Mouse (Mus musculus) forebrain, postnatal 0 days (tissue): ENCODE results near the gene Atp2c1. TPM values are rescaled to one million over a fixed set of nuclear protein-coding genes. Genes with fewer than 3 reads are reported as not detected.

Experiments
- ATAC-seq: fragments of 200-750 bp; cut with Nextera tagmentation; 2 replicates; pipeline ENCODE4 v1.8.0; 2017; ENCODE audit warnings: mild to moderate bottlenecking, moderate library complexity
- DNase-seq: peaks from one replicate; pipeline ENCODE4 v3.0.0-alpha.2; 2015
- H3K27ac ChIP-seq: fragments of 300-500 bp; sonication (generic); 2 replicates; pipeline ENCODE4 v1.5.1; 2014; ENCODE audit warnings: low read depth, mild to moderate bottlenecking, antibody characterized with exemption, low read length, moderate library complexity, mixed read lengths
- H3K27me3 ChIP-seq: fragments of 300-500 bp; sonication (generic); 2 replicates; pipeline ENCODE4 v1.6.1; 2014; ENCODE audit warnings: mild to moderate bottlenecking, low read length, mixed read lengths; ENCODE audit not compliant: insufficient read depth
- H3K36me3 ChIP-seq: fragments of 300-500 bp; sonication (generic); 2 replicates; pipeline ENCODE4 v1.6.1; 2014; ENCODE audit warnings: mild to moderate bottlenecking, moderate library complexity; ENCODE audit not compliant: insufficient read depth
- H3K4me1 ChIP-seq: fragments of 300-500 bp; sonication (generic); 2 replicates; pipeline ENCODE4 v1.6.1; 2014; ENCODE audit warnings: antibody characterized with exemption; ENCODE audit not compliant: insufficient read depth
- H3K4me2 ChIP-seq: fragments of 300-500 bp; sonication (generic); 2 replicates; pipeline ENCODE4 v1.6.1; 2014; ENCODE audit warnings: low read depth, mild to moderate bottlenecking, moderate library complexity
- H3K4me3 ChIP-seq: fragments of 300-500 bp; sonication (generic); 2 replicates; pipeline ENCODE4 v1.5.1; 2014; ENCODE audit warnings: low read depth, low read length, mixed read lengths
- H3K9ac ChIP-seq: fragments of 300-500 bp; sonication (generic); 2 replicates; pipeline ENCODE4 v1.6.1; 2014; ENCODE audit warnings: mild to moderate bottlenecking
- H3K9me3 ChIP-seq: fragments of 300-500 bp; sonication (generic); 2 replicates; pipeline ENCODE4 v1.6.1; 2016; ENCODE audit warnings: low read length
- CTCF ChIP-seq: sonication (generic); IDR thresholded peaks from 2 replicates; pipeline ENCODE4 v1.5.1; 2016; ENCODE audit warnings: antibody characterized with exemption, control low read depth, low read depth
- WGBS: fragments of 180-500 bp; shearing (Covaris S2); extraction: QIAGEN DNeasy Blood & Tissue Kit; methylation state at CpG from one replicate; pipeline ENCODE4 v1.1.7; 2014; 5-methylcytosine and 5-hydroxymethylcytosine counted together
- polyA plus RNA-seq: library from polyadenylated mRNA; unstranded; fragments of >200 nt; fragmentation: Nextera tagmentation; extraction: Ambion mirVana; gene quantifications from 2 replicates; pipeline ENCODE4 v1.2.1, GENCODE M21; 2015
- total RNA-seq: library from RNA; depleted of rRNA; stranded (reverse); fragments of >200 nt; gene quantifications from 2 replicates; pipeline ENCODE4 v1.2.3, GENCODE M21; 2014

The Atp2c1 gene
- total and polyA plus RNA-seq, 2 experiments from 2014 or later: 80.6 to 207 TPM

DNA sequence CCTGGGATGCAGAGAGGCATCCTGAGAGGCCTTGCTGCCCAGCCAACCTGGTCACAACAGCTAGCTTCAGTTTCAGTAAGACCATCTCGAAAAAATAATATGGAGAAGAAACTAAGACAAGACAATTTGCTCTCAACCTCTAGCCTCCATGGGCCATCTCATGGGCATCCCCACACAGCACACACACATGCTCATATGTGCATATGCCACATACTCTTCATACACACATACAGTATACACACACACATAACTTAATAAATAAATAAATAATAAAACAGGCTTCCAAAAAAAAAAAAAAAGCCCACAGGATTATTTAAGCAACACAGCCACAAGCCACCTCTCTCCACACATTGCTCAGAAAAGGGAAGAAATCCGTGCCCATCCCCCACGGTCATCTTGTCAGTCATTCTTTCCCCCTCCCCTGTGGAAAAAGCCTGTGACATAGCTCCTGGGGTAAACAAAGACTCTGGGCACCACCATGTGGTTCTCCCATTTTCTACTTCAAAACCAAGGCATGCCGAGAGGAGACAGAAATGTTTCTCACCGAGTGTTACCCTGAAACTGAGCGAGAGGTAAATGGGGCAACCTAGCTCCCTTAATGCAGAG, 7.7 kb downstream of the Atp2c1 start:
- peak; percentile 42 for DNase-seq
- H3K27me3 ChIP-seq: no peaks in the 10 kb centered on the region

GRCm38 (mm10) chr9:105503690-105504089, 23.4 kb downstream of the Atp2c1 start:
- Histone ChIP-seq H3K4me2 (no peak overlapping the region), H3K36me3 (no peaks in the 10 kb centered on the region), H3K4me1 (no peaks in the 10 kb centered on the region), H3K4me3 (no peak overlapping the region), H3K27ac (no peak overlapping the region), H3K27me3 (no peaks in the 10 kb centered on the region), H3K9ac (no peak overlapping the region), H3K9me3 (no peaks in the 10 kb centered on the region)
- no peak for ATAC-seq
- WGBS: 94% methylated on average over 5 of the region's 5 CpGs
- no peak for DNase-seq
- TF ChIP-seq CTCF: no peak

More for the DNA sequence above, 7.7 kb downstream of the Atp2c1 start:
- H3K36me3 ChIP-seq: no peaks in the 10 kb centered on the region
- no peak overlapping the region for H3K27ac ChIP-seq
- H3K4me3 ChIP-seq: no peak overlapping the region
- no peak for TF ChIP-seq CTCF
- no peak overlapping the region for H3K4me2 ChIP-seq
- H3K4me1 ChIP-seq: peaks cover 4% of the 10 kb centered on the region; the same call in 1 of the 2 replicates
- H3K9ac ChIP-seq: no peak overlapping the region
- no peaks in the 10 kb centered on the region for H3K9me3 ChIP-seq
- WGBS: 39% methylated on average over 6 of the region's 6 CpGs
- ATAC-seq: no peak

DNA sequence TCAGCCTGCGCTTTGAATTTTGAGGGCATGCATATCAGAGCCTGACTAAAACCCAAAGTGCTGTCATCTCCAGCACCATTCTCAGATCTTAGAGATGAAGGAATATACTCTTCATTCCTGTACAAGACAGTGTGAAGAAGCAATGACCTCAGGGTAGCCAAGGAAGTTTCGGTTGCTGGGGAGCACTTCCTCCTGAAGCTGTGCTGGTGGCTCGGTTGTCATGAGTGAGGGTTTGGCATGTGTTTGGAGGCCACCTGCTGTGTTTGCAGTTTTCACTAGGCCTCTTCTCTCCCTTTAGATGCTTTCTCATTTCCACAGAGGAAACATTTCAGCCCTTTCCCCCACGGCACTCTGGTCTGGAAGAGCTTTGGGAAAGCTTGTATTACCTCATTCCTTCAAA, 24.7 kb downstream of the Atp2c1 start:
- ATAC-seq (no peak), DNase-seq (no peak)
- no peak overlapping the region for H3K9ac ChIP-seq
- no peak overlapping the region for H3K27ac ChIP-seq
- TF ChIP-seq CTCF: no peak
- no peaks in the 10 kb centered on the region for H3K9me3 ChIP-seq
- no peak overlapping the region for H3K4me3 ChIP-seq
- H3K27me3 ChIP-seq: no peaks in the 10 kb centered on the region
- 48% methylated on average over 4 of the region's 4 CpGs for WGBS
- no peaks in the 10 kb centered on the region for H3K36me3 ChIP-seq
- H3K4me2 ChIP-seq: no peak overlapping the region
- H3K4me1 ChIP-seq: no peaks in the 10 kb centered on the region

DNA sequence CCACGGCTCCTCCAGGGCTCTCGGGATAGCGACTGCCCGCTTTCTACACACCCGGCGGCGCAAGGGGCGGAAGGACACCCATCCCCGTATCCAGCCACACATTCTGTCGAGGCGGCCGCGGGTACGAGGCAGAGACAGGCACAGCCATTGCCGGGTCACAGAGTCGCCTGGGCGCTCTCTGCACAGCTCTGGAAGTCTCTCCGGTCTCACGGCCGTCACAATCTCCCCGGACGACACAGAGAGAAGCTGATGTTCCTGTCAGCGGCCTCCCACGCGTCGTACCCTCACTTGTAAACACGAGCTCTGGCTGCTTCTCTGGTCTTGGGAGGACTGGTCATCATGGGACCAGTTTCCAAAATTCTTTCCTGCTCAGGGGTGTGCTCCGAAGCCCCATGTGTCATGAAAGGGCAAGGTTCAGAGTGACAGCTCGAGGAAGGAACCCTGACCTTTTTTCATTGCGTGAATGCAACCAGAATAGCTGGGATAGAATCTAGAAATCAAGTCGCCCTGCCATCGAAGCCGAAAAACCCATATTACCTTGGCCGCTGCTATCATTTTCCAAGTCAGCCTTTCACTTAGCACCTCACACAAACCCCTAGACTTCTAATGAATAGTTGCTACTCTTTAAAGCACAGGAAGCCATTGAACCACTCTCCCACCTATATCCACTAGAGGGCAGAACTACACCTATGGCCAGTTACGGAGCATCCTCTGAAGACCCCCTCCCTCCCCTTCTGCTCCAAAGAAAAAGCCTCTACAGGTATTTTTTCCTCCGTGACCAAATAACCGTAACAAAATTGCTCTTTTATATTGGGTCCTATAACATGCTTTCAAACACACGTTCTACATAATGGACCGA, 31.6 kb downstream of the Atp2c1 start:
- H3K4me2 ChIP-seq: peak overlapping the region; percentile 96
- 0 out of 2 replicates have a peak, but pooled peaks cover 3% of the 10 kb centered on the region for H3K4me1 ChIP-seq
- peak; percentile 87 for TF ChIP-seq CTCF
- 1% methylated on average over 39 of the region's 39 CpGs for WGBS
- ATAC-seq (peak; percentile 32), DNase-seq (peak; percentile 87)
- peak overlapping the region; percentile 97 for H3K4me3 ChIP-seq
- peak overlapping the region; percentile 87 for H3K9ac ChIP-seq
- no peaks in the 10 kb centered on the region for H3K27me3 ChIP-seq
- peak overlapping the region; percentile 96 for H3K27ac ChIP-seq
- H3K9me3 ChIP-seq: no peaks in the 10 kb centered on the region
- no peaks in the 10 kb centered on the region for H3K36me3 ChIP-seq

DNA sequence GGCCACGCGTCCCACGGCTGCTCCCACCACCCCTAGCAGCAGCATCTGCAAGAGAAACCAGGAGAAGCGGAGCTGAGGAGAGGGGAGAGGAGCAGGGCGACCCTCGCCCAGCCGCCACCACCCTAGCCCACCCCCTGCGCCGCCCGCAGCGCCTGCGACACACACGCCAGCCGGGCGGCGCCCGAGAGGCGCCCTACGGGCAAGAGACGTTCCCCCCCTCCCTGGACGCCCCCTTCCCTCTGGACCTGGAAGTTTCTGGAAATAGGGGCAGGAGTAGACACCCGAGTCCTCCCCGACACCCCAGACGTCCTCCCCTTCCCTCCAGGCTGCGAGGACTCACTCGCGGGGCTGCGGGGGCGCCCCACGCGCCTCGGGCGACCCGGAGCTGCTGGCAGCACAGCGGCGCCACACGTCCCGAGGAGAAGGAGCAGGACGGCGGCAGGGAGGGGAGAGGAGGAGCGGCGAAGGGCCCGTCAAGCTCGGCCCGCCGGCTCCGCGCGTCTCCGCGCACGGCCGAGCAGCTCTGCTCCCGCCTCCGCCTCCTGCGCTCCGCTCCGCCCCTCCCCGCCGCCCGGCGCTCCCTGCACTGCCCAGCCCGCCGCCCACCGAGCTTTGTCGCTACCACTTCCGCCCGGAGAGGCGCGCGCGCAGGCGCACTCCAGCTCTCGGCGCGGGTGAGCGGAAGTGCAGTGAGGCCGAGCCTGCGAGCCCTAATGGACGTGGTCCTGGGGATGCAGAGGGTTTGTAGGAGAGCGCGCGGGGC, 32.4 kb downstream of the Atp2c1 start:
- TF ChIP-seq CTCF: peak; percentile 66
- under 1% methylated on average over 75 of the region's 83 CpGs for WGBS
- ATAC-seq (peak; percentile 98), DNase-seq (peak; percentile 97)
- Histone ChIP-seq H3K4me2 (peak overlapping the region; percentile 96), H3K27me3 (no peaks in the 10 kb centered on the region), H3K4me1 (0 out of 2 replicates have a peak, but pooled peaks cover 3% of the 10 kb centered on the region), H3K9ac (peak overlapping the region; percentile 87), H3K9me3 (no peaks in the 10 kb centered on the region), H3K4me3 (peak overlapping the region; percentile 97), H3K27ac (peak overlapping the region; percentile 96), H3K36me3 (no peaks in the 10 kb centered on the region)

- no peak overlapping the region; the same call in 1 of the 2 replicates for H3K9ac ChIP-seq
- no peak for DNase-seq
- H3K27ac ChIP-seq: no peak overlapping the region
- H3K4me2 ChIP-seq: peak overlapping the region; percentile 96
- H3K27me3 ChIP-seq: no peaks in the 10 kb centered on the region
- H3K36me3 ChIP-seq: no peaks in the 10 kb centered on the region
- no peaks in the 10 kb centered on the region for H3K9me3 ChIP-seq
- H3K4me1 ChIP-seq: 0 out of 2 replicates have a peak, but pooled peaks cover 3% of the 10 kb centered on the region
- peak overlapping the region; percentile 97 for H3K4me3 ChIP-seq
- no peak for TF ChIP-seq CTCF
- ATAC-seq: no peak
- WGBS: 71% methylated on average over 3 of the region's 3 CpGs
Measured at GRCm38 (mm10) chr9:105492744-105493143, 34.4 kb downstream of the Atp2c1 start.
